Mouse (Mus musculus) large intestine, adult 2 months (tissue): ENCODE data around the gene Ankrd34b. TPM values are rescaled to one million over a fixed set of nuclear protein-coding genes. Genes with fewer than 3 reads are reported as not detected.
A peak's percentile ranks its signal among the peaks of the same experiment; 100 is the strongest.

ENCODE experiments used
- DNase-seq: peaks from one replicate; pipeline ENCODE4 v3.0.0-alpha.2; 2012; ENCODE audit warnings: low read depth, low spot score
- WGBS: fragments of 180-500 bp; shearing (Covaris S2); methylation state at CpG from one replicate; pipeline ENCODE4 v1.1.7; 2018; 5-methylcytosine and 5-hydroxymethylcytosine counted together
- polyA plus RNA-seq: library from polyadenylated mRNA; depleted of rRNA; stranded (reverse); fragments of >200 nt; gene quantifications from 2 replicates; pipeline ENCODE4 v1.2.3, GENCODE M21; 2012; rRNA removed

Ankrd34b gene
- polyA plus RNA-seq, 1 experiment: not detected

DNA sequence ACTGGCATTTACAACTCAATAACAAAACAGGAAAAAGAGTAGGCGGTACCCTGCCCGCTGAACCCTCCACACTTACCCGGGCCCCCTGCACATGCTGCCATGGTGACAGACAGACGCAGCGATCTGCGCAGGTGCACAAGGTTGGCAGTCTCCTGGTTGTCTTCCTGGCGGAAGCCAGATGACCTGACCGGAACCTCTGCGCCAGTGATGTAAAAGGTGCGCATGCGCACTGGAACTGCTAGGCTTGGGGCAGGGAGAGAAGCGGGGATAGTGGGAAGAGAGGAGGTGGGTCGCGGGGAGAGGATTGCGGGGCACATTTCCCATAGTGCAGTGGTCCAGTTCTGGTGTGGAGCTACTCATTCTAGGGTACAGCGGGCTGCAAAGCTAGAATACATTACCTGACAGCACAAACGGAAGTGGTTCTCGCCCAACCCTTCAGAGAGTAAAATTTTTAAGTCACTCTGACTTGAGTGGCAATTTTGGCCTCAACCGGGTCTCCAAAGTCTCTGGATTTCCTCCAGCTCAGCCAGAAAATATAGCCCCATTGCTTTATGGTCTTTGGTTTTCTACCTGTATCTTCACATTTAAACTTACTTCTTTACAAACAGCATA is 58.3 kb downstream of the Ankrd34b start, which contains the start of gene Fam151b:
Gene Fam151b, minus strand, starts transcription at position 164 of the 612 bp plus-strand sequence.
- WGBS: 6% methylated on average over 19 of the region's 19 CpGs
- DNase-seq: peak; percentile 87

DNA sequence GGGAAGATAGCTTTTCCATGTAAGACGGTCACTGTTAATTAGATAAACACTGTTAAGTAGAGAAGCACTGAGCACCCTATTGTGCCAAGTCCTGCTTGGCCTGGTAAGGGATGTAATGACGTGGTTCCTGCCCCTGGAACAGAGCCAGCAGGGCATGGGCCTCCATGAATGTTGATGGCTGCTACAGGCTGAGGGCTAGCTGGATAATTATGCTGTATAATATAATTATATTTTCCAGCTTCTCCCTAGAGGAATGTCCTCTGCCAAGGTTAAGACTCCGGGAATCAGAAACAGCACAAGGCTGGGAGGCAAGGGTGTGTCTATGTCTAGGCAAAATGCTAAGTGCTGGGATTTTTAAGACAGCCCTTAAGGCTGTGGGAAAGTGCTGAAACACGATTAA is 65.1 kb downstream of the Ankrd34b start:
- peak; percentile 29 for DNase-seq

More for the DNA sequence above, 65.1 kb downstream of the Ankrd34b start:
- 30% methylated on average over 4 of the region's 4 CpGs for WGBS

Other genes starting within 250 kb of the Ankrd34b start
- gene Gm20379, start 119.9 kb upstream of the Ankrd34b start, polyA plus RNA-seq: not detected in 2 replicates
- gene Dhfr, start 71.2 kb upstream of the Ankrd34b start, polyA plus RNA-seq: 2.3 and 4.6 TPM in 2 replicates
- 3.2 and 4.3 TPM in 2 replicates for gene Msh3, start 70.9 kb upstream of the Ankrd34b start, polyA plus RNA-seq
- 1.3 and 2.3 TPM in 2 replicates for gene Fam151b, start 58.1 kb downstream of the Ankrd34b start, polyA plus RNA-seq
- gene Zfyve16, start 105.0 kb downstream of the Ankrd34b start, polyA plus RNA-seq: 1.4 and 2.2 TPM in 2 replicates
- gene Spz1, start 150.3 kb downstream of the Ankrd34b start, polyA plus RNA-seq: not detected in 2 replicates
- 9.2 and 19.8 TPM in 2 replicates for gene Serinc5, start 185.2 kb downstream of the Ankrd34b start, polyA plus RNA-seq